Mouse (Mus musculus) erythroblast, embryonic 14.5 days (primary cell): Measurements from ENCODE around the gene Mbnl2.

Experiments used
- GATA1 ChIP-seq: IDR thresholded peaks from 2 replicates; pipeline ENCODE4 v1.6.1; 2012; ENCODE audit warnings: low read length, inconsistent platforms, mixed read lengths
- TAL1 ChIP-seq: IDR thresholded peaks from 3 replicates; pipeline ENCODE4 v1.6.1; 2012; ENCODE audit warnings: low read length, inconsistent platforms, mixed read lengths

DNA sequence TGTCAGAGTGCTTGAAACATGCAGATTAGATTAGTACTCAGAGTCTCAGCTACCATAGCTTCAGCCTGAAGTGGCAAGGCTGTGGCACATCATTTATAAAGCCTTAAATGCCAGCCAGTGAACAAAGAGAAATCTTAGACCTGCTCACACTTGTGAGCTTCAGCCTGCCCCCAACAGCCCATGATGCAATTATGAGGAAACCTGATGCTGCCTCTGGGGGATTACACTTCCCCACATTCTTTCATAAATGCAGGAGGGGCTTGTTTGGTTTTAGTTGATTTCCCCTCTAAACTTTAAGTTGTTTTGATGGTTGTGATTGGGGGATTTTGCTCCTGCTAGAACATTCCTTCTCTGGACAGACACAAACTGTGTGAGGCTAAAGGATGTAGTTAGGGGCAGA lies 4.7 kb downstream of the Mbnl2 start:
- no peak for TF ChIP-seq GATA1
- TF ChIP-seq TAL1: no peak
